Mouse (Mus musculus): ENCODE data around the gene Fam114a1. TPM values are rescaled to one million over a fixed set of nuclear protein-coding genes. Genes with fewer than 3 reads are reported as not detected.
A peak's percentile ranks its signal among the peaks of the same experiment; 100 is the strongest.

The Fam114a1 gene
- polyA plus RNA-seq, 1 experiment = 18.5 TPM

DNA sequence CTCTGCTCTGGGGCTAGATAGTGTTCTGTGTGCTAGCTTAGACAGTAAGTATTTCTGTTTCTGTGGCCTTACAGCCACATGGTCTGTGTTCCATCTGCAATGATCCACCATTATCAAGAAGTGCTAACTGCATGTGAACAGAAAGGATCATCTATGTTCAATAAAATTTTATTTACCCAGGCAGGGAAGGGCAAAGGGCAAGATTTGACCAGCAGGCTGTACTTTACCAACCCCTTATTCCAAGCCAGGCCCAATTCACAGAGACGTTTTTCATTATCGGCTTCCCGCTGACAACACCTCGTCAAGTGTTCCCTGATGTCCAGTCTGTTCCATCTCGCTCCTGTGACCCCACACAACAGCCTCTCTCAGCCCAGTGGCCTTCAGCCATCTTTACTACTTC is 5.2 kb downstream of the Fam114a1 start:
- no peak overlapping the region for H3K4me3 ChIP-seq
- H3ac ChIP-seq (ENCODE audit: control insufficient read depth, insufficient read length) = no peak overlapping the region
- H3K79me2 ChIP-seq (ENCODE audit: control insufficient read depth, insufficient read depth) = no peaks in the 10 kb centered on the region
- no peaks in the 10 kb centered on the region for H3K27me3 ChIP-seq (ENCODE audit: control insufficient read depth, insufficient read depth, insufficient read length)
- no peaks in the 10 kb centered on the region for H3K36me3 ChIP-seq (ENCODE audit: control insufficient read depth, insufficient read depth)
- H3K4me2 ChIP-seq (ENCODE audit: low read depth) = no peak overlapping the region
- TF ChIP-seq SRF (IDR thresholded peaks at IDR 0.05; ENCODE audit: control insufficient read depth, insufficient read length, low read depth) (no peak), MAX (IDR thresholded peaks at IDR 0.05; ENCODE audit: low read depth) (no peak)

DNA sequence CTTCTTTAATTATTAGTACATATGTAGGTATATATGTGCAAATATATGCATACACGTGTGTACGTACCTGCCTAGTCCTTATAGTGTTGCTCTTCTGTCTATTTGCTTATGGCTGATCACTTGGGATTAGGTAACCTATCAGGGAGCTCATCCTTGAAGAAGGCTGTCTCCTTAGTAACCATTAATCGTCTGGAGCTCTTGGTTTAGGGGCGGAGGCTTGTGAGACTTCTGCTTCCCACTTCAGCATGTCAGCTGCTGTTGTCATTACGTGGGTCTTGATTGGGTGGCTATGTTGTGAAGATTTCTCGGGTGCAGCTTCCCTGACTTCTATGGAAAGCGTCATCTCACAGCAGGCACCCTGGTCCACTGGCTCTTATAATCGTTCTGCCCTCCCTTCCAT is 7.3 kb downstream of the Fam114a1 start:
- Histone ChIP-seq H3K36me3 (ENCODE audit: control insufficient read depth, insufficient read depth) (peaks cover 6% of the 10 kb centered on the region), H3K4me2 (ENCODE audit: low read depth) (no peak overlapping the region), H3ac (ENCODE audit: control insufficient read depth, insufficient read length) (no peak overlapping the region), H3K4me3 (no peak overlapping the region), H3K79me2 (ENCODE audit: control insufficient read depth, insufficient read depth) (no peaks in the 10 kb centered on the region), H3K27me3 (ENCODE audit: control insufficient read depth, insufficient read depth, insufficient read length) (no peaks in the 10 kb centered on the region)
- TF ChIP-seq REST (IDR thresholded peaks at IDR 0.05; ENCODE audit: insufficient read depth, insufficient read length) (no peak), TCF3 (IDR thresholded peaks at IDR 0.05; ENCODE audit: insufficient read length, low read depth) (no peak), SRF (IDR thresholded peaks at IDR 0.05; ENCODE audit: control insufficient read depth, insufficient read length, low read depth) (no peak), MYOD1 (IDR thresholded peaks at IDR 0.05; ENCODE audit: control insufficient read depth in 1 of 3, insufficient read length in 2 of 3, low read depth in 2 of 3) (no peak), MYOG (IDR thresholded peaks at IDR 0.05; ENCODE audit: control insufficient read depth in 1 of 3, insufficient read depth in 1 of 3, insufficient read length in 2 of 3, low read depth in 2 of 3) (no peak)

DNA sequence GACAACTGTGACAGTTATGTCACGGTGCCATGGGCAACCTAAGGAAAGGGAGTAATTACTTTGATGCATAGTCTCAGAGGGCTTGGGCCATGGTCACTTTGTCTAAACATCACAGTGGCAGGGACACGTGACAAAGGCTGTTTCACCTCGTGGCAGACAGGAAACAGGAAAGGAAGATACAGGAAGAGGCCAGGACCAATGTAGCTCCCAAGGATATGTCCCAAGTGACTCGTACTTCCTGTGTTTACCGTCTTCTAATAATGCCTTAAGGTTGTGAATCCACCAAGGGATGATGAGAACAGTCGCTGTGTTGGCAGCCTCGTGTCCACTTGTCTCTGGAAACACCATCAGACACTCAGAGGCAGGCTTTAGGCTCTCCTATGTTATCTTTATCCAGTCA is 16.1 kb downstream of the Fam114a1 start:
- TF ChIP-seq CEBPB (IDR thresholded peaks at IDR 0.05; ENCODE audit: insufficient read depth, poor library complexity, severe bottlenecking) (no peak), REST (IDR thresholded peaks at IDR 0.05; ENCODE audit: insufficient read depth, insufficient read length) (no peak), MYOG (IDR thresholded peaks at IDR 0.05; ENCODE audit: control insufficient read depth in 1 of 3, insufficient read depth in 1 of 3, insufficient read length in 2 of 3, low read depth in 2 of 3) (no peak), USF1 (IDR thresholded peaks at IDR 0.05; ENCODE audit: low read depth) (no peak), POLR2A (IDR thresholded peaks at IDR 0.05; ENCODE audit: insufficient read length, low read depth) (no peak), MYOD1 (IDR thresholded peaks at IDR 0.05; ENCODE audit: control insufficient read depth in 1 of 3, insufficient read length in 2 of 3, low read depth in 2 of 3) (no peak), POLR2AphosphoS2 (IDR thresholded peaks at IDR 0.05; ENCODE audit: insufficient read length, low read depth) (no peak), SRF (IDR thresholded peaks at IDR 0.05; ENCODE audit: control insufficient read depth, insufficient read length, low read depth) (no peak), TCF12 (IDR thresholded peaks at IDR 0.05; ENCODE audit: insufficient read depth, poor library complexity, severe bottlenecking) (no peak)
- Histone ChIP-seq H3K27me3 (ENCODE audit: control insufficient read depth, insufficient read depth, insufficient read length) (no peaks in the 10 kb centered on the region), H3K36me3 (ENCODE audit: control insufficient read depth, insufficient read depth) (no peaks in the 10 kb centered on the region), H3K4me2 (ENCODE audit: low read depth) (no peak overlapping the region), H3ac (ENCODE audit: control insufficient read depth, insufficient read length) (no peak overlapping the region), H3K79me2 (ENCODE audit: control insufficient read depth, insufficient read depth) (no peaks in the 10 kb centered on the region), H3K4me3 (no peak overlapping the region)

DNA sequence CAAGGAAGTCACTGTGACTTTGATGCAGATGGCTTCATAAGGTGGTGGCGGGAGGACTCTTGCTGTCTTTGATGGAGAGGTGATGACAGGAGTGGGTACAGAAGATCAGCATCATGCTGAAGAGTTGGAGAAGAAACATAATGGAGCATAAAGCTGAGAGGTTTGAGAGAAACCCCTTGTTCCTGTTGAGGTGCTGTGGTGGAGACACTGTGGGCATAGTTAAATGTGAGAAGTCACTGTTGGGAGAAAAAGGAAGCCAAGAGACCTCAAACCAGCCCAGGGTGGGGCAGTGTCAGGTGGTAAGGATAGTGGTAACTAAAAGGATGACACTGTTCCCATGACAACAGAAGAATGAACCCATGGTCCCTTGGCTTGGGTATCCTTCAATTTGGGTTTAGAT is 20.1 kb downstream of the Fam114a1 start:
- Histone ChIP-seq H3K4me3 (no peak overlapping the region), H3K27me3 (ENCODE audit: control insufficient read depth, insufficient read depth, insufficient read length) (no peaks in the 10 kb centered on the region), H3K4me2 (ENCODE audit: low read depth) (no peak overlapping the region), H3ac (ENCODE audit: control insufficient read depth, insufficient read length) (no peak overlapping the region), H3K79me2 (ENCODE audit: control insufficient read depth, insufficient read depth) (no peaks in the 10 kb centered on the region), H3K36me3 (ENCODE audit: control insufficient read depth, insufficient read depth) (no peaks in the 10 kb centered on the region)
- TF ChIP-seq REST (IDR thresholded peaks at IDR 0.05; ENCODE audit: insufficient read depth, insufficient read length) = no peak
- no peak for TF ChIP-seq TCF12 (IDR thresholded peaks at IDR 0.05; ENCODE audit: insufficient read depth, poor library complexity, severe bottlenecking)
- no peak for TF ChIP-seq SRF (IDR thresholded peaks at IDR 0.05; ENCODE audit: control insufficient read depth, insufficient read length, low read depth)
- no peak for TF ChIP-seq MAX (IDR thresholded peaks at IDR 0.05; ENCODE audit: low read depth)
- TF ChIP-seq TCF3 (IDR thresholded peaks at IDR 0.05; ENCODE audit: insufficient read length, low read depth) = no peak
- TF ChIP-seq CEBPB (IDR thresholded peaks at IDR 0.05; ENCODE audit: insufficient read depth, poor library complexity, severe bottlenecking) = no peak
- no peak for TF ChIP-seq MYOD1 (IDR thresholded peaks at IDR 0.05; ENCODE audit: control insufficient read depth in 1 of 3, insufficient read length in 2 of 3, low read depth in 2 of 3)
- TF ChIP-seq POLR2A (IDR thresholded peaks at IDR 0.05; ENCODE audit: insufficient read length, low read depth) = no peak
- TF ChIP-seq USF1 (IDR thresholded peaks at IDR 0.05; ENCODE audit: low read depth) = no peak
- TF ChIP-seq E2F4 (IDR thresholded peaks at IDR 0.05; ENCODE audit: insufficient read depth) = no peak
- no peak for TF ChIP-seq POLR2AphosphoS2 (IDR thresholded peaks at IDR 0.05; ENCODE audit: insufficient read length, low read depth)
- TF ChIP-seq MYOG (IDR thresholded peaks at IDR 0.05; ENCODE audit: control insufficient read depth in 1 of 3, insufficient read depth in 1 of 3, insufficient read length in 2 of 3, low read depth in 2 of 3) = no peak

DNA sequence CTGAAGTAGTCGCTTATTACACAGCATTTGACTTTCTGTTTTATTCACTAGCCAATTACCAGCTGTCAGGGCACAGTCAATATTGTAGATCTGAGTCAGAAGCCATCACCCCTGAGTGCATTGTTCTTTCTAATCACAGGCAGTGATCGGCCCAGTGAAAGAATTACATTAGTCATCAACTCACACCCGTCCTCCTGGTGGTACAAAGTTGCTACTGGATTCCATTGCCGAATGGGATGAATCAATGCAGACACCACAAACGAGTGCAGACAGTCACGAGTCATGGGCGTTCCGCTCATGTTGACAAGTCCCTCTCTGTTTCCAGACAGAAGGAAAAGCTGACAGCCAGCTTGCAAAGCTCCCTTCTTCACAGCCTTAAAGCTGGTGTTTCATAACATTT is 22.7 kb downstream of the Fam114a1 start:
- no peaks in the 10 kb centered on the region for H3K79me2 ChIP-seq (ENCODE audit: control insufficient read depth, insufficient read depth)
- H3K4me3 ChIP-seq = no peak overlapping the region
- TF ChIP-seq MYOD1 (IDR thresholded peaks at IDR 0.05; ENCODE audit: control insufficient read depth in 1 of 3, insufficient read length in 2 of 3, low read depth in 2 of 3) (peak in 1 of 3 experiments; percentile 37), TCF12 (IDR thresholded peaks at IDR 0.05; ENCODE audit: insufficient read depth, poor library complexity, severe bottlenecking) (no peak)
- H3ac ChIP-seq (ENCODE audit: control insufficient read depth, insufficient read length) = no peak overlapping the region
- peaks cover 2% of the 10 kb centered on the region for H3K36me3 ChIP-seq (ENCODE audit: control insufficient read depth, insufficient read depth)
- no peaks in the 10 kb centered on the region for H3K27me3 ChIP-seq (ENCODE audit: control insufficient read depth, insufficient read depth, insufficient read length)
- peak overlapping the region; percentile 53 for H3K4me2 ChIP-seq (ENCODE audit: low read depth)
